Mouse (Mus musculus) CH12.LX (cell line): Measurements from ENCODE around the gene Cdk13.

ENCODE experiments used
- CHD1 ChIP-seq: IDR thresholded peaks from 2 replicates; pipeline ENCODE4 v1.6.1; 2012; ENCODE audit warnings: low read depth, low read length, improper control_type of control experiment, inconsistent platforms
- CTCF ChIP-seq, 2 experiments: IDR thresholded peaks in 1 of 2; conservative IDR thresholded peaks in 1 of 2; 2 replicates each; pipeline ENCODE4 v1.5.1; 2011 to 2012; ENCODE audit warnings: low read depth in 2 of 2, low read length in 2 of 2, improper control_type of control experiment in 1 of 2, inconsistent platforms in 1 of 2, mild to moderate bottlenecking in 1 of 2, moderate library complexity in 1 of 2
- E2F4 ChIP-seq: IDR thresholded peaks from 2 replicates; pipeline ENCODE4 v1.6.1; 2011; ENCODE audit warnings: low read depth, low read length, improper control_type of control experiment; ENCODE audit not compliant: insufficient replicate concordance
- EP300 ChIP-seq: IDR thresholded peaks from 2 replicates; pipeline ENCODE4 v1.6.1; 2011; ENCODE audit warnings: low read length, improper control_type of control experiment
- HCFC1 ChIP-seq: IDR thresholded peaks from 2 replicates; pipeline ENCODE4 v1.6.1; 2012; ENCODE audit warnings: low read depth, mild to moderate bottlenecking, inconsistent platforms, low read length, improper control_type of control experiment
- JUND ChIP-seq: conservative IDR thresholded peaks from 2 replicates; pipeline ENCODE4 v1.6.1; 2011; ENCODE audit warnings: low read depth, low read length, improper control_type of control experiment
- NRF1 ChIP-seq: IDR thresholded peaks from 2 replicates; pipeline ENCODE4 v1.6.1; 2014; ENCODE audit warnings: low read depth, mild to moderate bottlenecking, inconsistent platforms, low read length, improper control_type of control experiment, moderate library complexity
- RAD21 ChIP-seq: IDR thresholded peaks from 2 replicates; pipeline ENCODE4 v1.6.1; 2011; ENCODE audit warnings: low read depth, mild to moderate bottlenecking, low read length, improper control_type of control experiment, moderate library complexity
- SIN3A ChIP-seq: IDR thresholded peaks from 2 replicates; pipeline ENCODE4 v1.6.1; 2012; ENCODE audit warnings: low read length, improper control_type of control experiment, inconsistent platforms
- TBP ChIP-seq: conservative IDR thresholded peaks from 2 replicates; pipeline ENCODE4 v1.6.1; 2011; ENCODE audit warnings: low read depth, low read length, improper control_type of control experiment
- TCF12 ChIP-seq: IDR thresholded peaks from 2 replicates; pipeline ENCODE4 v1.6.1; 2014; ENCODE audit warnings: low read depth, mild to moderate bottlenecking, inconsistent platforms, low read length, improper control_type of control experiment
- USF1 ChIP-seq: IDR thresholded peaks from 2 replicates; pipeline ENCODE4 v1.6.1; 2014; ENCODE audit warnings: low read depth, mild to moderate bottlenecking, inconsistent platforms, low read length, improper control_type of control experiment
- ZC3H11A ChIP-seq: IDR thresholded peaks from 2 replicates; pipeline ENCODE4 v1.6.1; 2012; ENCODE audit warnings: low read depth, mild to moderate bottlenecking, inconsistent platforms, low read length, improper control_type of control experiment
- ZNF384 ChIP-seq: IDR thresholded peaks from 2 replicates; pipeline ENCODE4 v1.6.1; 2012; ENCODE audit warnings: low read depth, low read length, improper control_type of control experiment, inconsistent platforms

DNA sequence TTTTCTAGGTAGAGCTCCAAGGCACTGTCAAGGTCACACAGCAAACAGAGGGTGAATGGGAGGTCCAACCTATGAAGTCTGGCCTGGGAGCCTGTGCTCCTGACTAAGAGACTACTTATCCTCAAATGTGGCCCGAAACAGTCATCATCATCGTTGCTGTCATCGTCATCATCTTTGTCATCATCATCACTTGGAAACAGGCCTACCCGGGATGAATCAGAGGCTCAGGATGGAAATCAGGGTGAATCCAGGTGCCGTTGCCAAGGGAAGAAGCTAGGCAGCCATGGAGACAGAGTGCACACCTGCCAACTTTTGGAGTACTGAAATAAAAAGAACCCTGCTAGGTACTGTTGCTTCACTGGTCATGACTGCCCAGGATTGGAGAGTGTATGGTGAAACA, 34.2 kb upstream of the Cdk13 start:
- no peak for TF ChIP-seq HCFC1
- no peak for TF ChIP-seq CTCF (conservative IDR thresholded peaks at IDR 0.05 in 1 of 2, IDR thresholded peaks at IDR 0.05 in 1 of 2; ENCODE audit: low read depth in 2 of 2, low read length in 2 of 2)
- TF ChIP-seq JUND: no peak
- no peak for TF ChIP-seq TBP
- no peak for TF ChIP-seq TCF12
- TF ChIP-seq CHD1: no peak
- no peak for TF ChIP-seq RAD21
- no peak for TF ChIP-seq ZC3H11A
- TF ChIP-seq NRF1: no peak
- no peak for TF ChIP-seq USF1
- no peak for TF ChIP-seq E2F4
- TF ChIP-seq EP300: no peak
- no peak for TF ChIP-seq ZNF384
- no peak for TF ChIP-seq SIN3A
